Mouse (Mus musculus): ENCODE data around the gene Vmn1r191.
"Not testable (repeated sequence)": the region's sequence is repeated elsewhere in the genome, so short reads cannot be mapped to it uniquely, and the experiment has no call there.

Vmn1r191 gene

DNA sequence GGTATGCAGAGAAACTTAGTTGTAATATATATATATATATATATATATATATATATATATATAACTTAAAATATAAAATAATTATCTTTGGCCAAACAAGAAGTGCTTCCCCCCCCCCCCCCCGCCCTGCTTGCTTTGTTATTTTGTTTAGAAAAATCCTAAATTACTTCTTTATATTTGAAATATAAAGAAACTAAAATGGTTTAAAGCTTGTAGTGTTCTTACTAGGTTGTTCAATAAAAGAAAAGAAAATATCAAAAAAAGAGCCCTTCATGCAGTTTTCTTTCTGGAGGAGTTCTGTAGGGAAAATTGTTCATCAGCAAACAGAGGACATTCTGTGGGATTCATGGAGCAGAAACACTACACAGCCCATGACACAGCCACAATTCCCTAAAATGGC lies at the start of gene Vmn1r191:
Gene Vmn1r191 (minus strand): TSS at position 101 of the 400 bp plus-strand sequence.
- DNase-seq (ENCODE audit: low read depth, low spot score), result no peak

GRCm38 (mm10) chr13:22223060-22223459 lies 39.3 kb upstream of the Vmn1r191 start, which contains the start of gene Vmn1r193:
Gene Vmn1r193 (minus strand): TSS chr13:22223160.
- not testable (repeated sequence) for DNase-seq (ENCODE audit: low read depth, low spot score)

GRCm38 (mm10) chr13:22192756-22193155 lies 9.0 kb upstream of the Vmn1r191 start:
- not testable (repeated sequence) for DNase-seq (ENCODE audit: low read depth, low spot score)

DNA sequence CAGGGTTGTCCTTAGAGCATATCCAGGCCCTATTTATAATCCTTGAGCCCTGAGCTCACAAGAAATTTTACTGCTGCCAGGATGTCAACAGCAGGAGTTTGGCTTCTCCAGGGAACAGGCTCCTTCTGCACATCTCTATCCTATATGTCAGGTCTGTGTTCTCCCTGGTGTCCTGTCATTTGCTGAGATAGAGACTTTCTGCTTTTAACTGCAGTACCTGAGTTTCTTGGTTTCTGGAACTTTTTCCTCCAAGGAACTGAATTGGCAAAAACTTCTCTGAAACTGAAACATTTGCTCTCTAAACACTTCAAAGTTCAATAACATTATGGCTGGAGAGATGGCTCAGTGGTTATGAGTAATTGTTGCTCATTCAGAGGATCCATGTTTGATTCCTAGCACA lies 7.3 kb upstream of the Vmn1r191 start, which contains the start of gene Vmn1r192:
Gene Vmn1r192 (minus strand): TSS at position 101 of the 400 bp plus-strand sequence.
- no peak for DNase-seq (ENCODE audit: low read depth, low spot score)

- no peak for DNase-seq (ENCODE audit: low read depth, low spot score)
Observed at GRCm38 (mm10) chr13:22190385-22190784, 6.6 kb upstream of the Vmn1r191 start.

DNA sequence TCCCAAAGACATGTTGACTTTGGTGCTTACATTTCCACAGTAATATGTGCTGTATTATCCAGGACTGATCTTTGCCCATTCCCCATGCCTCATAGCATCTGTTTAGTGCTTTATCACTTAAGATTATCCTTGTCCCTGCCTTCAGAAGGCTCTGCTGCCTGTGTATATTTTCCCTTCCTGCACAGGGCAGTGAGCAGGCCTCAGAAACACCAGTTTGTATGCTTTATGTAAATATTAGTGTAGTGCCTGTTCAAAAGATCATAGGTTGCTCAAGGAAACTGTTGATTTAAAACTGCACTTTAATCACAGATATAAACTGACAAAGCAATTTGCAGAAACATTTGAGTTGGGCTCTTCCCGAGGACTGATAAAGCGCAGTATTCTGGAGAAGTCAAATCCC lies 5.5 kb upstream of the Vmn1r191 start:
- DNase-seq (ENCODE audit: low read depth, low spot score), result no peak

GRCm38 (mm10) chr13:22168416-22168815 lies 15.4 kb downstream of the Vmn1r191 start:
- no peak for DNase-seq (ENCODE audit: low read depth, low spot score)

GRCm38 (mm10) chr13:22136495-22137293 lies 47.1 kb downstream of the Vmn1r191 start:
- not testable (repeated sequence) for DNase-seq (ENCODE audit: low read depth, low spot score)

Measured in embryo, embryonic 11.5 days (tissue).